Mouse (Mus musculus) embryonic facial prominence, embryonic 12.5 days (tissue): ENCODE results near the gene Gm20721. TPM values are rescaled to one million over a fixed set of nuclear protein-coding genes. Genes with fewer than 3 reads are reported as not detected.
"Not testable (repeated sequence)": the region's sequence is repeated elsewhere in the genome, so short reads cannot be mapped to it uniquely, and the experiment has no call there.

ENCODE experiments used
- ATAC-seq: fragments of 200-750 bp; cut with Nextera tagmentation; 2 replicates; pipeline ENCODE4 v1.8.0; 2017; ENCODE audit not compliant: insufficient number of reproducible peaks, insufficient read depth, low FRiP score, low TSS enrichment
- H3K27ac ChIP-seq: fragments of 300-500 bp; sonication (generic); 2 replicates; pipeline ENCODE4 v1.5.1; 2016; ENCODE audit warnings: mild to moderate bottlenecking
- H3K27me3 ChIP-seq: fragments of 300-500 bp; sonication (generic); 2 replicates; pipeline ENCODE4 v1.6.1; 2016; ENCODE audit warnings: mild to moderate bottlenecking, moderate library complexity
- H3K36me3 ChIP-seq: fragments of 300-500 bp; sonication (generic); 2 replicates; pipeline ENCODE4 v1.6.1; 2016; ENCODE audit warnings: mild to moderate bottlenecking
- H3K4me1 ChIP-seq: fragments of 300-500 bp; sonication (generic); 2 replicates; pipeline ENCODE4 v1.6.1; 2016
- H3K4me2 ChIP-seq: fragments of 300-500 bp; sonication (generic); replicated peaks from 2 replicates; pipeline ENCODE4 v1.6.1; 2016; ENCODE audit warnings: mild to moderate bottlenecking, moderate library complexity
- H3K4me3 ChIP-seq: fragments of 300-500 bp; sonication (generic); 2 replicates; pipeline ENCODE4 v1.5.1; 2016; ENCODE audit warnings: mild to moderate bottlenecking
- H3K9ac ChIP-seq: fragments of 300-500 bp; sonication (generic); 2 replicates; pipeline ENCODE4 v1.6.1; 2016; ENCODE audit warnings: mild to moderate bottlenecking, moderate library complexity
- H3K9me3 ChIP-seq: fragments of 300-500 bp; sonication (generic); 2 replicates; pipeline ENCODE4 v1.6.1; 2016; ENCODE audit warnings: mild to moderate bottlenecking, moderate library complexity
- WGBS: fragments of 180-500 bp; shearing (Covaris S2); methylation state at CpG from one replicate; pipeline ENCODE4 v1.1.7; 2016; 5-methylcytosine and 5-hydroxymethylcytosine counted together
- polyA plus RNA-seq: library from polyadenylated mRNA; unstranded; fragments of >200 nt; fragmentation: Nextera tagmentation; extraction: Ambion mirVana; gene quantifications from 2 replicates; pipeline ENCODE4 v1.2.1, GENCODE M21; 2016

The Gm20721 gene
- polyA plus RNA-seq, 1 experiment from 2014 or later: 19.9 TPM

GRCm38 (mm10) chr2:174328926-174329662 lies 17.4 kb downstream of the Gm20721 start:
- Histone ChIP-seq H3K4me1 (peaks cover 18% of the 10 kb centered on the region), H3K36me3 (0 out of 2 replicates have a peak, but pooled peaks cover 6% of the 10 kb centered on the region), H3K27me3 (no peaks in the 10 kb centered on the region), H3K4me3 (peak overlapping the region; percentile 99), H3K27ac (peak overlapping the region; percentile 100), H3K9ac (peak overlapping the region; percentile 99), H3K4me2 (peak overlapping the region; percentile 64), H3K9me3 (peaks cover 8% of the 10 kb centered on the region; the same call in 1 of the 2 replicates)
- 42% methylated on average over 57 of the region's 58 CpGs for WGBS
- ATAC-seq: peak; percentile 35

DNA sequence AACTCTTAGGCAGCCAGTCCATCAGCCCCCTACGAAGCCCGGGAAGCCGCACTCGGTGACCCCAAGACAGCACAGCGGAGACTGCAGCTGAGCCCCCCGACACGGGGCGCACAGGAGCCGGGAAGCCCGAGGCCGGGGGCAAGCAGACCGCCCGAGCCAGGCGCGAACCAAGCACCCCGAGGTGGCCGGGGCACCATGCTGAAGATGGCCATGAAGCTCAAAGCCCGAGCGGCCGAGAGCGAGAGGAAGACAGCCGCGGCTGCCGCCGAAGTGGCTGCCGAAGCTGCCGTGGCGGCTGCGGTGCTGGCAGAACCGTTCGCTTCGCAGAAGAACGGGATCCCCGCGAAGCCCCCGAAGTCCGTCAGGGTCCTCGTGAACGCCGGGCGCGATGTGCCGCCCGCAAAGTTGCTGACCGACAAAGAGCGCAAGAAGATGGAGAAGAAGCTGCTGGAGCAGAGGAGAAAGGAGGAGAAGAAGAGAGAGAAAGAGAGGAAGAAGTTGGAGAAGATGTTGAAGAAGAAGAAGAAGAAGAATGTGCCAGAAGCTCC lies 18.1 kb downstream of the Gm20721 start:
- H3K9me3 ChIP-seq: peaks cover 8% of the 10 kb centered on the region; the same call in 1 of the 2 replicates
- H3K4me2 ChIP-seq: peak overlapping the region; percentile 64
- peak overlapping the region; percentile 99 for H3K4me3 ChIP-seq
- H3K36me3 ChIP-seq: 0 out of 2 replicates have a peak, but pooled peaks cover 5% of the 10 kb centered on the region
- peak overlapping the region; percentile 100 for H3K27ac ChIP-seq
- peak overlapping the region; percentile 99 for H3K9ac ChIP-seq
- 47% methylated on average over 46 of the region's 46 CpGs for WGBS
- no peak for ATAC-seq
- peaks cover 13% of the 10 kb centered on the region for H3K4me1 ChIP-seq
- H3K27me3 ChIP-seq: no peaks in the 10 kb centered on the region

DNA sequence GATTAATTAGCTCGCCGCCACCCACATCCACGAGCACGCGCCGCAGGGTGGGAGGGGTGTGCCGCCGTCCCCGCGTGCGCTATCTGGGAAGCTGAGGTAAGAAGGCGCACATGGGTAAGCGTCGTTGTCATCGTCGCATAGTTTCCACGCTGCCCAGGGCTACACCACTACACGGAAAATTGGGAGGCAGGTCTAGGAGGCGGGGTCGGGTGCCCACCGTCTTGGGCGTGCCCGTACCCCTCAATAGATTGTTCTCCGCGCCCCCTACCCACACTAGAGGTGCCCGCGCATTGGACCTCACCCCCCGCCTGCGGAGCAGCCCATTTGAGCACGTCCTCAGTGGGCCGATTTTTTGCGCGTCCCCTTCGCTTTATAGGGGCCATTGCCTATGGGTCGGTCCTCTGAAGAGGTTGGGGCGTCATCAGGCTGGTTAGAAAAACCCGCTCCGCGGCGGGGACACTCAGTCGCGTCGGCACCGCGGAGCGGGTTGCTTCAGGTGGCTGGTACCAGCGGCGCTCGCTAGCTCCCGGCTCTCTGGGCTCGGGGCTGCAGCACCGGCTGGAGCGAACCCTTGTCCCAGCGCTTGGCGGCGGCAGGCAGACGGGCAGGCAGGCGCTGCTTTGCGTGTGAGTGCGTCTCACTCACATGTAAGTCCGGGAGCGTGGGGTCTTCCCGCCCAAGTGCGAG lies 19.1 kb downstream of the Gm20721 start:
- H3K9me3 ChIP-seq: peaks cover 8% of the 10 kb centered on the region; the same call in 1 of the 2 replicates
- ATAC-seq: peak; percentile 30; the same call in 1 of the 2 replicates
- H3K27ac ChIP-seq: 0 out of 2 replicates have a peak overlapping the region, but pooled peaks have one; percentile 24
- no peaks in the 10 kb centered on the region for H3K27me3 ChIP-seq
- peak overlapping the region; percentile 99 for H3K4me3 ChIP-seq
- 0 out of 2 replicates have a peak, but pooled peaks cover 5% of the 10 kb centered on the region for H3K36me3 ChIP-seq
- H3K9ac ChIP-seq: peak overlapping the region; percentile 99
- H3K4me1 ChIP-seq: peaks cover 7% of the 10 kb centered on the region
- WGBS: 52% methylated on average over 64 of the region's 64 CpGs
- peak overlapping the region; percentile 64 for H3K4me2 ChIP-seq

DNA sequence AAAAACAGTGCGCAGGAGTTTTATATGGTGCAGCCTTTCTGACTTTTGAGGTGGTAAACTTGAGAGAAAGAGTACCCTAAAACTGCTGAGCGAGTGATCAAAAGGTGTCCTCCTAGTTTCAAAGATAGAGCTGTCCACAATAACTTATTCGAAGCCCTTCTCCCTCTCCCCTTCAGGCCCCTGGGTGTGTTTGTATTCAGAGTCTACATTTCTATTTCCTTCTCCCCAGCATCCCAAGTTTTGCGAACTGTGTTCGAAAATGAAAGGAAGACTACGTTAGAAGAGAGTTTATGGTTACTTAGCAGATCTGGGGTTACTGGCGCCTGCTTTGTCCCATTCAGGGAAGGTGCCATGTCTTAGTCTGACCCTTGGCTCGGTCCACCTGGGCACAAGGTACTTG lies 20.0 kb downstream of the Gm20721 start:
- 0 out of 2 replicates have a peak, but pooled peaks cover 5% of the 10 kb centered on the region for H3K36me3 ChIP-seq
- no peak overlapping the region for H3K9ac ChIP-seq
- no peak overlapping the region for H3K27ac ChIP-seq
- peak overlapping the region; percentile 99 for H3K4me3 ChIP-seq
- H3K4me1 ChIP-seq: 0 out of 2 replicates have a peak, but pooled peaks cover 4% of the 10 kb centered on the region
- no peaks in the 10 kb centered on the region for H3K27me3 ChIP-seq
- ATAC-seq: no peak
- H3K9me3 ChIP-seq: peaks cover 8% of the 10 kb centered on the region; the same call in 1 of the 2 replicates
- WGBS: 54% methylated on average over 8 of the region's 8 CpGs
- H3K4me2 ChIP-seq: peak overlapping the region; percentile 64

DNA sequence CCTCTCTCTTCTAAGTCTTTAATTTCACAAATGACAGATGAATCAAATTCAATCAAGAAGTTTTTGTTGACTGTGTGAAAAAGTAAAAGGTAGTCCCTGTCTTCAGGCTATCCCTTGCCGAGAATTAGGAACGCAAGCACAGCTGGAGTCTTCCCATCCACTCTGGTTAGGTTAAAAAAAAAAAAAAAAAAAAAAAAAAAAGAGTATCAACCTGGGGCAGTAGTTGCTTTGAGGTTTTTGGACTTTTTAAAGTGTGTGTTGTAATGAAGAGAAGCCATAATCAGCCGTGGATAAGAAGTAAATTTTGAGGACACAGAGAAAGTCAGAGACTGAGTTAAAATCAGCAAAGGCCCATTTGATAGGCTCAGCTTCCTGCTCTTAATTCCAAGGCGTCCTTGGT lies 20.5 kb downstream of the Gm20721 start:
- H3K9me3 ChIP-seq: peaks cover 8% of the 10 kb centered on the region; the same call in 1 of the 2 replicates
- no peak overlapping the region for H3K4me3 ChIP-seq
- 0 out of 2 replicates have a peak, but pooled peaks cover 4% of the 10 kb centered on the region for H3K4me1 ChIP-seq
- no peak overlapping the region for H3K9ac ChIP-seq
- 58% methylated on average over 4 of the region's 4 CpGs for WGBS
- 0 out of 2 replicates have a peak, but pooled peaks cover 5% of the 10 kb centered on the region for H3K36me3 ChIP-seq
- H3K27me3 ChIP-seq: no peaks in the 10 kb centered on the region
- H3K4me2 ChIP-seq: no peak overlapping the region
- ATAC-seq: no peak
- no peak overlapping the region for H3K27ac ChIP-seq

DNA sequence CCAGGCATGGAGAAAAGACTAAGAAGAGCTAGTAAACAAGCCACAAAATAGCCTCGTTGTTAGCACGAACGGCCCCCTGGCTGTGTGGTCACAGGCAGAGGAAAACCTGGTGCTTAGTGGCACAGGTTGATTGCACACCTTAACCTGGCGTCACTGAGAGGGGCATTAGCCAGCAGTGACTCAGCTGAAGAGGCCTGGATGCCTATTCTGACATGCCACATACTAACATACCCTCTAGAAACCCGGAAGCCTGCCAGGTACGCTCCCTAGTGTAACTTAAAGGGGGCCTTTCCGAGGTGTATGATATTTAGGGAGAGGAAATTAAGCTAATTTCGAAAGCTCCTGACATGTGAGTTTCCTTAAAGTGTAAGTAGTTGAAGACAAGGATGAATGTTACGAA lies 29.9 kb downstream of the Gm20721 start:
- H3K4me2 ChIP-seq: no peak overlapping the region
- peaks cover 3% of the 10 kb centered on the region for H3K4me1 ChIP-seq
- no peaks in the 10 kb centered on the region for H3K36me3 ChIP-seq
- WGBS: 87% methylated on average over 9 of the region's 9 CpGs
- H3K9me3 ChIP-seq: no peaks in the 10 kb centered on the region
- H3K27ac ChIP-seq: no peak overlapping the region
- ATAC-seq: no peak
- no peak overlapping the region for H3K4me3 ChIP-seq
- H3K9ac ChIP-seq: no peak overlapping the region
- H3K27me3 ChIP-seq: no peaks in the 10 kb centered on the region

GRCm38 (mm10) chr2:174315445-174315844 lies 31.1 kb downstream of the Gm20721 start:
- not testable (repeated sequence) for H3K36me3 ChIP-seq, H3K4me3 ChIP-seq, H3K9ac ChIP-seq, H3K9me3 ChIP-seq, H3K4me2 ChIP-seq, H3K27ac ChIP-seq, H3K27me3 ChIP-seq, H3K4me1 ChIP-seq, ATAC-seq

GRCm38 (mm10) chr2:174312661-174313060 lies 33.9 kb downstream of the Gm20721 start:
- 85% methylated on average over 2 of the region's 2 CpGs for WGBS
- Histone ChIP-seq H3K9ac (no peak overlapping the region), H3K36me3 (no peaks in the 10 kb centered on the region), H3K4me3 (no peak overlapping the region), H3K27ac (no peak overlapping the region), H3K4me1 (peaks cover 9% of the 10 kb centered on the region), H3K27me3 (no peaks in the 10 kb centered on the region), H3K4me2 (no peak overlapping the region), H3K9me3 (no peaks in the 10 kb centered on the region)
- ATAC-seq: no peak

- Histone ChIP-seq H3K36me3 (no peaks in the 10 kb centered on the region), H3K9me3 (no peaks in the 10 kb centered on the region), H3K4me2 (no peak overlapping the region), H3K27ac (no peak overlapping the region), H3K27me3 (no peaks in the 10 kb centered on the region), H3K9ac (no peak overlapping the region), H3K4me1 (peaks cover 9% of the 10 kb centered on the region), H3K4me3 (no peak overlapping the region)
- whole genome bisulfite sequencing: 33% methylated on average over 4 of the region's 4 CpGs
- no peak for ATAC-seq
Observed at GRCm38 (mm10) chr2:174312118-174312647, 34.3 kb downstream of the Gm20721 start.

GRCm38 (mm10) chr2:174311613-174312012 lies 34.9 kb downstream of the Gm20721 start:
- peak overlapping the region; percentile 12; the same call in 1 of the 2 replicates for H3K27ac ChIP-seq
- WGBS: 53% methylated on average over 1 of the region's 1 CpGs
- H3K36me3 ChIP-seq: no peaks in the 10 kb centered on the region

GRCm38 (mm10) chr2:174310913-174311514 lies 35.5 kb downstream of the Gm20721 start:
- Histone ChIP-seq H3K4me2 (no peak overlapping the region), H3K9ac (no peak overlapping the region), H3K4me3 (no peak overlapping the region), H3K27ac (peak overlapping the region; percentile 12; the same call in 1 of the 2 replicates), H3K36me3 (no peaks in the 10 kb centered on the region), H3K4me1 (peaks cover 9% of the 10 kb centered on the region), H3K9me3 (no peaks in the 10 kb centered on the region), H3K27me3 (no peaks in the 10 kb centered on the region)
- ATAC-seq: peak; percentile 48; the same call in 1 of the 2 replicates
- WGBS: 13% methylated on average over 7 of the region's 7 CpGs

More at GRCm38 (mm10) chr2:174311613-174312012, 34.9 kb downstream of the Gm20721 start:
- H3K4me2 ChIP-seq: no peak overlapping the region
- H3K9me3 ChIP-seq: no peaks in the 10 kb centered on the region
- no peak overlapping the region for H3K4me3 ChIP-seq
- peaks cover 9% of the 10 kb centered on the region for H3K4me1 ChIP-seq
- H3K9ac ChIP-seq: no peak overlapping the region
- H3K27me3 ChIP-seq: no peaks in the 10 kb centered on the region
- no peak; the same call in 1 of the 2 replicates for ATAC-seq
